Mouse (Mus musculus) neural tube, embryonic 14.5 days (tissue): Measurements from ENCODE around the gene Klhl7. TPM values are rescaled to one million over a fixed set of nuclear protein-coding genes. Genes with fewer than 3 reads are reported as not detected.

ENCODE experiments used
- ATAC-seq: fragments of 200-750 bp; cut with Nextera tagmentation; 2 replicates; pipeline ENCODE4 v1.8.0; 2017; ENCODE audit warnings: low read depth, mild to moderate bottlenecking, moderate TSS enrichment, moderate library complexity
- H3K27ac ChIP-seq: fragments of 300-500 bp; sonication (generic); 2 replicates; pipeline ENCODE4 v1.5.1; 2014; ENCODE audit warnings: low read depth, mild to moderate bottlenecking, control low read depth, low read length, moderate library complexity, mixed read lengths
- H3K27me3 ChIP-seq: fragments of 300-500 bp; sonication (generic); 2 replicates; pipeline ENCODE4 v1.6.1; 2014; ENCODE audit warnings: low read length; ENCODE audit not compliant: control insufficient read depth, insufficient read depth
- H3K36me3 ChIP-seq: fragments of 300-500 bp; sonication (generic); 2 replicates; pipeline ENCODE4 v1.6.1; 2014; ENCODE audit warnings: low read length, mixed read lengths; ENCODE audit not compliant: control insufficient read depth, insufficient read depth
- H3K4me1 ChIP-seq: fragments of 300-500 bp; sonication (generic); 2 replicates; pipeline ENCODE4 v1.6.1; 2014; ENCODE audit warnings: low read length; ENCODE audit not compliant: control insufficient read depth, insufficient read depth
- H3K4me2 ChIP-seq: fragments of 300-500 bp; sonication (generic); 2 replicates; pipeline ENCODE4 v1.6.1; 2014; ENCODE audit warnings: mild to moderate bottlenecking, low read depth, low read length, control low read depth
- H3K4me3 ChIP-seq: fragments of 300-500 bp; sonication (generic); 2 replicates; pipeline ENCODE4 v1.5.1; 2014; ENCODE audit warnings: low read depth, low read length, control low read depth, mixed read lengths
- H3K9ac ChIP-seq: fragments of 300-500 bp; sonication (generic); replicated peaks from 2 replicates; pipeline ENCODE4 v1.6.1; 2014; ENCODE audit warnings: low read depth, mild to moderate bottlenecking, control low read depth, low read length, mixed read lengths
- H3K9me3 ChIP-seq: fragments of 300-500 bp; sonication (generic); 2 replicates; pipeline ENCODE4 v1.6.1; 2016; ENCODE audit warnings: low read length; ENCODE audit not compliant: control insufficient read depth
- WGBS: fragments of 180-500 bp; shearing (Covaris S2); extraction: QIAGEN DNeasy Blood & Tissue Kit; methylation state at CpG from one replicate; pipeline ENCODE4 v1.1.7; 2014; 5-methylcytosine and 5-hydroxymethylcytosine counted together
- polyA plus RNA-seq: library from polyadenylated mRNA; unstranded; fragments of >200 nt; fragmentation: Nextera tagmentation; extraction: Ambion mirVana; gene quantifications from 2 replicates; pipeline ENCODE4 v1.2.1, GENCODE M21; 2014

Gene Klhl7
- polyA plus RNA-seq, 1 experiment from 2014 or later: 162 TPM

- 94% methylated on average over 5 of the region's 5 CpGs for WGBS
- H3K36me3 ChIP-seq: no peaks in the 10 kb centered on the region
- H3K4me3 ChIP-seq: no peak overlapping the region
- H3K27me3 ChIP-seq: no peaks in the 10 kb centered on the region
- ATAC-seq: no peak
- H3K9me3 ChIP-seq: no peaks in the 10 kb centered on the region
- no peak overlapping the region for H3K9ac ChIP-seq
- no peaks in the 10 kb centered on the region for H3K4me1 ChIP-seq
- no peak overlapping the region for H3K27ac ChIP-seq
- H3K4me2 ChIP-seq: no peak overlapping the region
Observed at GRCm38 (mm10) chr5:24208505-24208904, 108.1 kb downstream of the Klhl7 start.

Other genes starting within 250 kb of the Klhl7 start
- 31.1 and 42.3 TPM in 2 replicates for gene Fam126a, start 69.9 kb upstream of the Klhl7 start, polyA plus RNA-seq
- gene Nupl2, start 64.4 kb downstream of the Klhl7 start, polyA plus RNA-seq: 16.7 and 17.1 TPM in 2 replicates